Mouse (Mus musculus): Measurements from ENCODE around the gene Tspoap1. TPM values are rescaled to one million over a fixed set of nuclear protein-coding genes. Genes with fewer than 3 reads are reported as not detected.
A peak's percentile ranks its signal among the peaks of the same experiment; 100 is the strongest.

The Tspoap1 gene
- polyA plus RNA-seq, 1 experiment: 0.04 TPM

GRCm38 (mm10) chr11:87758957-87759608 lies 1.3 kb upstream of the Tspoap1 start:
- TF ChIP-seq POLR2A (IDR thresholded peaks at IDR 0.05; ENCODE audit: insufficient read length, low read depth): no peak
- TF ChIP-seq TCF3 (IDR thresholded peaks at IDR 0.05; ENCODE audit: insufficient read length, low read depth): no peak
- TF ChIP-seq REST (IDR thresholded peaks at IDR 0.05; ENCODE audit: insufficient read depth, insufficient read length): no peak
- TF ChIP-seq MYOG (IDR thresholded peaks at IDR 0.05; ENCODE audit: control insufficient read depth in 1 of 3, insufficient read depth in 1 of 3, insufficient read length in 2 of 3, low read depth in 2 of 3): no peak
- TF ChIP-seq SRF (IDR thresholded peaks at IDR 0.05; ENCODE audit: control insufficient read depth, insufficient read length, low read depth): no peak
- no peak for TF ChIP-seq CEBPB (IDR thresholded peaks at IDR 0.05; ENCODE audit: insufficient read depth, poor library complexity, severe bottlenecking)
- TF ChIP-seq E2F4 (IDR thresholded peaks at IDR 0.05; ENCODE audit: insufficient read depth): no peak
- TF ChIP-seq USF1 (IDR thresholded peaks at IDR 0.05; ENCODE audit: low read depth): no peak
- no peak for TF ChIP-seq TCF12 (IDR thresholded peaks at IDR 0.05; ENCODE audit: insufficient read depth, poor library complexity, severe bottlenecking)
- Histone ChIP-seq H3K4me2 (ENCODE audit: low read depth) (no peak overlapping the region), H3K27me3 (ENCODE audit: control insufficient read depth, insufficient read depth, insufficient read length) (peaks cover 34% of the 10 kb centered on the region), H3K79me2 (ENCODE audit: control insufficient read depth, insufficient read depth) (no peaks in the 10 kb centered on the region), H3K4me3 (no peak overlapping the region), H3ac (ENCODE audit: control insufficient read depth, insufficient read length) (no peak overlapping the region), H3K36me3 (ENCODE audit: control insufficient read depth, insufficient read depth) (no peaks in the 10 kb centered on the region)

- TF ChIP-seq POLR2AphosphoS2 (IDR thresholded peaks at IDR 0.05; ENCODE audit: insufficient read length, low read depth) (peak; percentile 45), SRF (IDR thresholded peaks at IDR 0.05; ENCODE audit: control insufficient read depth, insufficient read length, low read depth) (no peak)
- no peak overlapping the region for H3K4me2 ChIP-seq (ENCODE audit: low read depth)
- H3K4me3 ChIP-seq: no peak overlapping the region
- no peaks in the 10 kb centered on the region for H3K79me2 ChIP-seq (ENCODE audit: control insufficient read depth, insufficient read depth)
- no peak overlapping the region for H3ac ChIP-seq (ENCODE audit: control insufficient read depth, insufficient read length)
- peaks cover 40% of the 10 kb centered on the region for H3K27me3 ChIP-seq (ENCODE audit: control insufficient read depth, insufficient read depth, insufficient read length)
- no peaks in the 10 kb centered on the region for H3K36me3 ChIP-seq (ENCODE audit: control insufficient read depth, insufficient read depth)
These were observed 734 bp upstream of the Tspoap1 start for GRCm38 (mm10) chr11:87759609-87760005.

- H3K27me3 ChIP-seq (ENCODE audit: control insufficient read depth, insufficient read depth, insufficient read length): peaks cover 55% of the 10 kb centered on the region
- H3K4me2 ChIP-seq (ENCODE audit: low read depth): no peak overlapping the region
- H3ac ChIP-seq (ENCODE audit: control insufficient read depth, insufficient read length): no peak overlapping the region
- no peaks in the 10 kb centered on the region for H3K36me3 ChIP-seq (ENCODE audit: control insufficient read depth, insufficient read depth)
- TF ChIP-seq USF1 (IDR thresholded peaks at IDR 0.05; ENCODE audit: low read depth) (no peak), SRF (IDR thresholded peaks at IDR 0.05; ENCODE audit: control insufficient read depth, insufficient read length, low read depth) (no peak), TCF12 (IDR thresholded peaks at IDR 0.05; ENCODE audit: insufficient read depth, poor library complexity, severe bottlenecking) (no peak), POLR2AphosphoS2 (IDR thresholded peaks at IDR 0.05; ENCODE audit: insufficient read length, low read depth) (no peak), TCF3 (IDR thresholded peaks at IDR 0.05; ENCODE audit: insufficient read length, low read depth) (no peak), POLR2A (IDR thresholded peaks at IDR 0.05; ENCODE audit: insufficient read length, low read depth) (no peak), MYOG (IDR thresholded peaks at IDR 0.05; ENCODE audit: control insufficient read depth in 1 of 3, insufficient read depth in 1 of 3, insufficient read length in 2 of 3, low read depth in 2 of 3) (no peak), E2F4 (IDR thresholded peaks at IDR 0.05; ENCODE audit: insufficient read depth) (no peak), REST (IDR thresholded peaks at IDR 0.05; ENCODE audit: insufficient read depth, insufficient read length) (no peak), CEBPB (IDR thresholded peaks at IDR 0.05; ENCODE audit: insufficient read depth, poor library complexity, severe bottlenecking) (no peak), MAX (IDR thresholded peaks at IDR 0.05; ENCODE audit: low read depth) (no peak), MYOD1 (IDR thresholded peaks at IDR 0.05; ENCODE audit: control insufficient read depth in 1 of 3, insufficient read length in 2 of 3, low read depth in 2 of 3) (no peak)
- H3K4me3 ChIP-seq: no peak overlapping the region
- H3K79me2 ChIP-seq (ENCODE audit: control insufficient read depth, insufficient read depth): no peaks in the 10 kb centered on the region
These were observed 910 bp downstream of the Tspoap1 start for GRCm38 (mm10) chr11:87761181-87761721.

GRCm38 (mm10) chr11:87761806-87762701 lies 1.7 kb downstream of the Tspoap1 start:
- no peaks in the 10 kb centered on the region for H3K36me3 ChIP-seq (ENCODE audit: control insufficient read depth, insufficient read depth)
- H3K79me2 ChIP-seq (ENCODE audit: control insufficient read depth, insufficient read depth): no peaks in the 10 kb centered on the region
- TF ChIP-seq CEBPB (IDR thresholded peaks at IDR 0.05; ENCODE audit: insufficient read depth, poor library complexity, severe bottlenecking) (no peak), TCF3 (IDR thresholded peaks at IDR 0.05; ENCODE audit: insufficient read length, low read depth) (no peak), TCF12 (IDR thresholded peaks at IDR 0.05; ENCODE audit: insufficient read depth, poor library complexity, severe bottlenecking) (no peak), POLR2A (IDR thresholded peaks at IDR 0.05; ENCODE audit: insufficient read length, low read depth) (no peak), SRF (IDR thresholded peaks at IDR 0.05; ENCODE audit: control insufficient read depth, insufficient read length, low read depth) (no peak), MAX (IDR thresholded peaks at IDR 0.05; ENCODE audit: low read depth) (no peak), E2F4 (IDR thresholded peaks at IDR 0.05; ENCODE audit: insufficient read depth) (no peak), POLR2AphosphoS2 (IDR thresholded peaks at IDR 0.05; ENCODE audit: insufficient read length, low read depth) (no peak), REST (IDR thresholded peaks at IDR 0.05; ENCODE audit: insufficient read depth, insufficient read length) (no peak), MYOD1 (IDR thresholded peaks at IDR 0.05; ENCODE audit: control insufficient read depth in 1 of 3, insufficient read length in 2 of 3, low read depth in 2 of 3) (no peak), USF1 (IDR thresholded peaks at IDR 0.05; ENCODE audit: low read depth) (no peak), MYOG (IDR thresholded peaks at IDR 0.05; ENCODE audit: control insufficient read depth in 1 of 3, insufficient read depth in 1 of 3, insufficient read length in 2 of 3, low read depth in 2 of 3) (no peak)
- peaks cover 63% of the 10 kb centered on the region for H3K27me3 ChIP-seq (ENCODE audit: control insufficient read depth, insufficient read depth, insufficient read length)
- no peak overlapping the region for H3K4me3 ChIP-seq
- H3K4me2 ChIP-seq (ENCODE audit: low read depth): no peak overlapping the region
- H3ac ChIP-seq (ENCODE audit: control insufficient read depth, insufficient read length): no peak overlapping the region
